Mouse (Mus musculus): ENCODE measurements around the gene Wdr1.
A peak's percentile ranks its signal among the peaks of the same experiment; 100 is the strongest.
"Not testable (repeated sequence)": the region's sequence is repeated elsewhere in the genome, so short reads cannot be mapped to it uniquely, and the experiment has no call there.

The Wdr1 gene

GRCm38 (mm10) chr5:38563121-38563520 lies at the start of gene Wdr1:
TSS of gene Wdr1 (minus strand) at chr5:38563221.
- no peak for DNase-seq (ENCODE audit: low spot score in 2 of 2)

- no peak for DNase-seq (ENCODE audit: low spot score in 2 of 2)
These were observed 48.1 kb upstream of the Wdr1 start for GRCm38 (mm10) chr5:38611118-38611517.

DNA sequence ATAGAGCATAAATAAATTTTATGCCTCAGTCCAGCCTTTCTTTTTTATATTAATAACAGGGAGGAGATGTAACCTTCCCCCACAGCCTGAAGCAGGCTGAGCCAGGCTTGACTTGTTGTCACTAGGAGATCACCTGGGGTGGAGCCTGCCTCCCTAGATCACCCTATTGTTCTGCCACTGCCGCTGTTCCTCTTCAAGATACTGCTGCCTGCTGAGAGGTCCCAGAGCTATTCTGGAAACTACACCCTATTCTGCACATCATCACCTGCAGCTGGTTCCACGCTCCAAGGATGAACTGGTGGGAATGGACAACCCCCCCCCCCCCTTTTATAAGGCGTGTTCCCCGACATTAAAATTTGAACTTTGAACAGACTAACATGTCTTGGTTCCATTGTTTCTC lies 45.2 kb upstream of the Wdr1 start:
- not testable (repeated sequence) for DNase-seq (ENCODE audit: low spot score in 2 of 2)

GRCm38 (mm10) chr5:38598647-38599304 lies 35.8 kb upstream of the Wdr1 start:
- no peak for DNase-seq (ENCODE audit: low spot score in 2 of 2)

- DNase-seq (ENCODE audit: low spot score in 2 of 2): no peak
These were observed 25.9 kb upstream of the Wdr1 start for GRCm38 (mm10) chr5:38588924-38589323.

DNA sequence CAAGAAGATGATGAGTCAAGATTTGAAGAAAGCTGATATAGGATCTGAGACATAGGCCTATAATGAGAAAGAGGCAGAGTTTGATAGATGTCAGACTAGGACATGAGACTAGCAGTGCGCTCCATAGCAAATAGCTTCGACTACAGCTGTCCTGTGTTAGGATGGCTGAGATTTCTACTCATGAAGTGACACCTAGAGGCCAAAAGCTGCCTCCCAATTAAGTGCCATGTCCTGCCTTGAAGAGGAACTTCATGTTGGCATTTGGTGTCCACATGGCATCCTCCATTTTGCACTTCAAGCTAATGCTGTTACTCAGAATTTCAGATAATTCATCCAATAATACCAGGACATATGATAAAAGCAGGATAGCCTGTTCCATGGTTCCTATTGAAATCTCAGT lies 22.4 kb upstream of the Wdr1 start:
- DNase-seq (ENCODE audit: low spot score in 2 of 2): no peak

GRCm38 (mm10) chr5:38583026-38583425 lies 20.0 kb upstream of the Wdr1 start:
- no peak for DNase-seq (ENCODE audit: low spot score in 2 of 2)

DNA sequence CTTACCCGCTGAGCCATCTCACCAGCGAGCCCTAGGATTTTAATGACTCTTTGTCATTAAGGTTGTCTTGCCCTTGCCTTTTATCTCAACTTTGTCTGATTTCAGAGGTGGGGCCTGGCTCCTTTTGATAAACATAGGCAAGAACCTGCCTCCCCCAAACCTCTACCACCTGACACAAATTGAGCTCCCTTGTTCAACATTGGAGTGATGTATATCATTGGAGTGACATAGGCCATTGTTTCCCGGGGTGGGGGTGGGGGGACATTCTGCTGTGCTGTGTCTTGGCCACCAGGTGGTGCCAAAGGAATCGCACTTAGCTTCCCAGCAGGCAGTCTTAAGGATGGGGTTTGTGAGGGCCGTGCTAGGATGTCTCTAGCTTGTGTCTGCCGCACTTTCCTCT lies 17.7 kb upstream of the Wdr1 start:
- DNase-seq (ENCODE audit: low spot score in 2 of 2): peak in 1 of 2 experiments; percentile 25

- DNase-seq (ENCODE audit: low spot score in 2 of 2): peak in 1 of 2 experiments; percentile 29
These were observed 7.9 kb upstream of the Wdr1 start for GRCm38 (mm10) chr5:38570876-38571275.

DNA sequence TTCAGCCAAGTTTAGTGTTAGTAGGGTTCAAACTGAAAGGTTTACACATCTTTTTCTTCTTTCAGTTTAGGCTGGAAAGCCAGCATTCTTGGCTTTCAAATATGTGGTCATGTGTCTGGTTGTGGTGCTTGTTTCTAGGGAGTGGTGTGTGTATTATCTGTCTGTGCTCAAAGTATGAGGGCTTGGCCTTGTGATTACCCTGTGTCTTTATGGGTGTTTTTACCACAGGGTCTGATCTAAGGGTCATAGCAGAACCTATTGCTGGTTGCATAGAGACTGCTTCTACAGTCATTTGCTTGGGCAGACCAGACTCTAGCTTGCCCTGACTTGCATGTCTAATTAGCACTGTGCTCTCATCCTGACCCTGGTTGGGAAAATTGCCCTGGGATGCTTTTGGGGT lies 5.6 kb upstream of the Wdr1 start:
- no peak for DNase-seq (ENCODE audit: low spot score in 2 of 2)

DNA sequence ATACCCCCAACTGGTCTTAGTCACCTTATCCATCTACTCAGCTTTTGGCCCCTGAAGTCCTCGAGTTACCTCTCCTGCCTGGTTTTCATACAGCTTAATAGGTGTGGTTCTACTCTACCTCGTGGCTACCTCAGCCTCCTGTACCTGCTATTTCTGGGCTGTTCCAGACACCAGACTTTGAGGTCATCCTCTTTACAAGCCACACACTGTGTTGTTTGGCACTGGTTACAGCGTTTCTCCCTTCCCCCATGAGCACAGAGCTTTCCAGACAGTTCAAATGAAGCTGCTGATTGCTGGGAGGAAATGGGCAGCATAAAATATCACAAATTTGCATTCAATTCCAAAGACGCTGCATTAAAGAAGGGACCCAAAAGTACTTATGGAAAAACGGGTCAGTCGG lies 1.8 kb upstream of the Wdr1 start:
- DNase-seq (ENCODE audit: low spot score in 2 of 2): no peak

- DNase-seq (ENCODE audit: low spot score in 2 of 2): peak; percentile 97 to 99
These were observed 1.5 kb downstream of the Wdr1 start for GRCm38 (mm10) chr5:38561426-38562024.

- DNase-seq (ENCODE audit: low spot score in 2 of 2): peak; percentile 42 to 61
These were observed 2.2 kb downstream of the Wdr1 start for GRCm38 (mm10) chr5:38560586-38561425.

DNA sequence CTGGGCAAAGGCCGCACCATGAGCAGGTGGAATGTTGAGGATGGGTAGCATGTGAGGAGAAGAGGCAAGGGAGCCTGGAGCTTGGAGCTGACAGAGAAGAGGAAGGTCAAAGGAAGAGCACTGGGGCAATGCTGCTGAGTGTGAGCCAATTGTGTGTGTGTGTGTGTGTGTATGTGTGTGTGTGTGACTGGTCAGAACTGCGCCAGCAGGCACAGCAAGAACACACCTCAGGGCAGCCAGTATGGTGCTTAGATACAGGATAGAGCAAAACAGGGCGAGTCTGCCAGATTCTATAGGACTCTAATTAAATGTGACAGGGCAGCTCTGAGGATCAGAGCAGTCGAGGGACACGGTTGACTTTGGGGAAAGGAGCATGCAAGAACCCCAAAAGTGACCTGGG lies 4.2 kb downstream of the Wdr1 start:
- DNase-seq (ENCODE audit: low spot score in 2 of 2): no peak

DNA sequence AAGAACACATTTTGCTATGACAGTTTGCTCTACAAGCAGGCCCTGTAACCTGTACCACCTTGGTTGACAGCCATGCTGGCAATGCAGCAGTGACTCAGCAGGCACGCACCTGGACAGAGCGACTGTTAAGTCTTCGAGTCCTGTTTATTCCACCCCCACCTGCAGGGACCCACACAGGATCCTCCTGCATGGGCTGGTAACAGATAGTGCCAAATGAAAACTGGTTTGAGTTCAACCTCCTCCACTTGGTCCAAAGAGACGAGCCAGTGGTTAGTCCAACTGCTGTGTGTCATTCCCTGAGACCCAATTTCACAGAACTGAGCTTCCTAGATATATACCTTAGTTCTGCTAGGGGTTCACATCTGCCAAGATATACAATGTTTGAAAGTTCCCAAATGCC lies 5.2 kb downstream of the Wdr1 start:
- DNase-seq (ENCODE audit: low spot score in 2 of 2): no peak

- DNase-seq (ENCODE audit: low spot score in 2 of 2): no peak
These were observed 6.6 kb downstream of the Wdr1 start for GRCm38 (mm10) chr5:38556406-38556805.

GRCm38 (mm10) chr5:38553953-38554352 lies 9.1 kb downstream of the Wdr1 start:
- DNase-seq (ENCODE audit: low spot score in 2 of 2): no peak

DNA sequence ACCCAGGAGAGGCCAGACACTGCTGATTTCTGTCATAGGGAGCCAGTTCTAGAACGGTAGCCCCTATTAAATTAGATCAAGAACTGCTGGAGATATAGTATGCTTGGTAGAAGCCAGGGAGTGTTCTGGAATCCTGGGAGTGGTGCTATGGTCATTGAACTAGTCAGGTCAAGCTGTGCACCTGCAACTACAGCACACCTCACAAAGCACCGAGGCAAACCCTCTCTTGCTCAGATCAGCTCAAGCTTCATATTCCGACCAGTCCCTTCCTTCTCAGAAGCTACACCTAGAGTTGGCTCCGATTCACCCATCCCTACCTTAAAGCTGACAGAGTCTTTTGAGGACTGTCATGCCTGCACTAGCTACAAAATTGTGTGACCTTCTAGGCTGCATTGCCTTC lies 9.5 kb downstream of the Wdr1 start:
- DNase-seq (ENCODE audit: low spot score in 2 of 2): no peak

- no peak for DNase-seq (ENCODE audit: low spot score in 2 of 2)
These were observed 10.4 kb downstream of the Wdr1 start for GRCm38 (mm10) chr5:38552615-38553014.

GRCm38 (mm10) chr5:38550221-38550768 lies 12.7 kb downstream of the Wdr1 start:
- no peak for DNase-seq (ENCODE audit: low spot score in 2 of 2)

DNA sequence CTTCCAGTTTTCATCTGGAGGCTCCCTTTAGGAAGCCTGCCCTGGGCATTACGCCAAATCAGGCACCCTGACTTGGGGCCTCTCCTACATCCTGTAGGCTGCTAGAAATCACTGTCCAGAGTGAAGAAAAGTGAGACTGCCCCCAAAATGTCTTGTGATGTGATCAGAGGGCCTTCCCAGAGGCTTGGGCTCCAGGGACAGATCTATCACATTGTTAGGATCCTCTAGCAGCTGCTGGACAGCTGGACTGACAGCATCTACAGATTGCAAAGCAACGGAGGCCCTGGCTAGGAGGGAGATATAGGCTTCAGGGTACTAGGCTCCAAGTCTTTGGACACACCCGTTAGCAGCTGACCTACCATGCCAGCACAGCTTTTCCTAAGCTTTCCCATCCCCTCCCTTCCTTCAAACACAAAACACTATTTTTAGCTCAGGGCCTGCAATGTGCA lies 13.5 kb downstream of the Wdr1 start:
- DNase-seq (ENCODE audit: low spot score in 2 of 2): no peak

DNA sequence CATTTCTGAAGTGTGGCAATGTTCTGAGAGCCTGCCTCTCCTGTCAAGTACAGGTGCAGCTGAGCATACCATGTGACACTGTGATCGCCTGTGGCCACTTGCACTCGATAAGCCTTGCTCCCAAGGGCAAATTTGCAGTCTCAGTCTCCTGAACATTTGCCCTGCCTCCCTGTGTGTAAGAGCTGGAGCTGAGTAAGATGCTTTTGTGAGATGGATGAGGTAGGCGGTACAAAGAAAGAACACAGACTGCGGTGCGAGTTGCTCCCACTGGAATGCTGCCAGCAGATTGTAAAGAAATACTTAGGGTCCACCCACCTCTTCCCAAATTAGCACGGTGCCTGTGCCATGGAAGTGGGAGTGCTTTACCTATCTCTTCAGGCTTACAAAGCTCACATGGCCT lies 15.6 kb downstream of the Wdr1 start:
- no peak for DNase-seq (ENCODE audit: low spot score in 2 of 2)
